Mouse (Mus musculus): Measurements from ENCODE around the gene Naa11.

Naa11 gene

DNA sequence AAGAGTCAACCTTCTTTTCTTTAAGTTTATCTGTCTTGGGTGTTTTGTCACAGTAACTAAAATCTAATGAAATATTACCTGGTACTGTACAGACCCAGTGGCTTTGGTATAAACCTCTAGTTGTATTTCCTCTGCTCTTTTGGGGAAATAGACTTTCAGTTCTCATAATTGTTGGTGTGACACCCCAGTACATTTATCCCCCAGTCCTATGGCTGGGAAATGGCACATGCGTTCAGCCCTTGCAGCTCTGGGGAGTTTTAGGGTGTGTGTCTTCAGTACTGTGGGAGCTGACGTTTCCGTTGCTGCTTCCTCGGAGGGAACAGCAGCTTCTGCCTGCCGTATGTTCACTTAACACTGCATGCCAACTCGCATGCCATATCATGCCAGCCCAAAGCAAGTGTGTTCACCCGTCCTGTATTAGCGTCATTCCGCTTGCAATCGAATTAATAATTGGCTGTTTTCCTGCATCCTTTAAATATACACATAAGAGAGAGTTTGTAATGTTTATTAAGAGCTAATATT lies 46.4 kb downstream of the Naa11 start:
- no peak for DNase-seq (ENCODE audit: extremely low read depth, insufficient read length, low spot score)

DNA sequence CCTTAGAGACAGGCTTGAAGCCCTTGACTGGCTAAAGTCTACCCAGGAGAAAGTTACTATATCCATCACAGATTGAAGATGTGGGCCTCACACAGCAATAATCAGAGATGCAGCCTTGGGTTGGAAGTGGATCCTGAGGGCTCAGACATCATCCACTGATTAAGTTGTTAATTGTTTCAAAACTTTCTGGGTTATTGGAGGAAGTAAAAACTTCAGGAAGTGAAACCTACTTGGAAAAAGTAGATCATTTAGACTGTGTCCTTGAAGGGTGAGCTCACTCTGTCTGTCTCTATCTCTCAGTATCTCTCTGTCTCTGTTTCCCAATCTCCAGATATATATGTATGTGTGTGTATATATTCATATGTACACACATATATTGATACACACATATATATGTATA lies 47.0 kb downstream of the Naa11 start:
- DNase-seq (ENCODE audit: extremely low read depth, insufficient read length, low spot score) = no peak

DNA sequence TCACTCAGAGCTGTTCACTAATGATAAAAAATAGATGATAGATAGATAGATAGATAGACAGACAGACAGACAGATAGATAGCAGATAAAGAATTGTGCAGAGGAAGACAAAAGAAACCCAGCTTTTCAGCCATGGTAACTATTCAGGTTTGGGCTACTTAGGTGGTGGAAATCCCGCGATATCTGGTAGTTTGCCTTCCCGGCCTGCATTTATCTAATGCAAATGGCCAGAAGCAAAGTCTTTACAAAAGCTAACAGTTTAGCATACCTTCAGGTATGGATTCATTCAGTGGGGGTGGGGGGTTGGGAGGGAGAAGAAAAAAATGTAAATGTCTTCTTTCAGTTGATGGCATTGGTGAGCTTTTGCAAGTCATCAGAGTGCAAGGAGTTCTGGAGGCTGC lies 48.0 kb downstream of the Naa11 start:
- DNase-seq (ENCODE audit: extremely low read depth, insufficient read length, low spot score) = no peak

DNA sequence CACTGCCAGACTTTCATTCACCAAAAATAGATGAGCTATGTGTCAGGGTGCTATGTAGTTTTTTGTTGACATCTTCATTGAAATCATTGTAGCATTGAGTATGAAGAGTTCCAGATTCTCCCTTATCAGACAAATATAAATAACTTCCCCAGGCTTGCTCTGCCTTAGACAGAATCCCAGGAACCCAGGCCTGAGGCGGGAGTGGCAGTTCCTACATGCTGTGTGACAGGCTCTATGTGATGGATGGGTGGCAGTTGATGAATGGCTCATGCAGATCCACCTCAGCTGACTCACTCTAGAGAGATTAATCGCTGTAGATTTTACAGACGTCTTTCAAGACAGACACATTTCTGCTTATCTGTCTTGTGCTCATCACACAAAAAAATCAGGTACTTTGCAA lies 57.4 kb downstream of the Naa11 start:
- DNase-seq (ENCODE audit: extremely low read depth, insufficient read length, low spot score) = no peak

Measured in 3134 (cell line).